Mouse (Mus musculus): Measurements from ENCODE around the gene Hes3.

Hes3 gene

GRCm38 (mm10) chr4:152253183-152253759, 38.2 kb downstream of the Hes3 start:
- DNase-seq (ENCODE audit: low spot score), result no peak

- no peak for DNase-seq (ENCODE audit: low spot score)
These were observed 40.8 kb downstream of the Hes3 start for GRCm38 (mm10) chr4:152250615-152251014.

GRCm38 (mm10) chr4:152247195-152247594, 44.3 kb downstream of the Hes3 start:
- DNase-seq (ENCODE audit: low spot score), result no peak

- DNase-seq (ENCODE audit: low spot score), result no peak
These were observed 45.5 kb downstream of the Hes3 start for GRCm38 (mm10) chr4:152246011-152246410.

- DNase-seq (ENCODE audit: low spot score), result no peak
These were observed 46.6 kb downstream of the Hes3 start for GRCm38 (mm10) chr4:152244545-152245522.

- no peak for DNase-seq (ENCODE audit: low spot score)
These were observed 47.5 kb downstream of the Hes3 start for GRCm38 (mm10) chr4:152243969-152244368.

- DNase-seq (ENCODE audit: low spot score), result no peak
These were observed 48.1 kb downstream of the Hes3 start for GRCm38 (mm10) chr4:152243241-152243891.

GRCm38 (mm10) chr4:152239974-152240373, 51.5 kb downstream of the Hes3 start:
- DNase-seq (ENCODE audit: low spot score), result no peak

All from layer of hippocampus, adult 9-10 months (tissue).